Mouse (Mus musculus) left cerebral cortex, adult 8-10 months (tissue): ENCODE data around the gene Ror1. TPM values are rescaled to one million over a fixed set of nuclear protein-coding genes. Genes with fewer than 3 reads are reported as not detected.

ENCODE experiments used
- DNase-seq, 2 experiments: peaks; one replicate each; pipeline ENCODE4 v3.0.0; 2022; ENCODE audit warnings: low spot score in 2 of 2
- total RNA-seq, 4 experiments: library from RNA; stranded (reverse); gene quantifications; 2 replicates each; pipeline ENCODE4 v1.2.4; 2022

Gene Ror1
- total RNA-seq, 4 experiments from 2014 or later, result 0.80 to 1.5 (median 1.3) TPM

DNA sequence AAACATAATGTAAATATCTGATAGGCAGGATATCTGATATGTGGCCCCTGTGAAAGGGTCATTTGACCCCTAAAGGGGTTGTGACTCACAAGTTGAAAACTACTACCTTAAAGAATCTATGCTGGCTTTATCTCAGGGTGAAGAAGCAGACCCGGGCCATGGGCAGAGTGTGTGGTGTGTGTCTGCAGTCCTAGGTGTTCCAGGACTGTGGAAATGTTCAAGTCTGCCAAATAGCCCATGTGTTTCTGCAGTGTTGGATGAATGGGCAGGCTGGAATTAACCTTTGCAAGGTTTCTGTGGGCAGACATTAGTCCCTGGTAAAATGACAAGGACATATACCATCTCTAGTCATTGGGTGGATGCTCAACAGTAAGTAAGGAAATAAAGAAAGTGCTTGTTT lies 205.8 kb downstream of the Ror1 start:
- no peak for DNase-seq

DNA sequence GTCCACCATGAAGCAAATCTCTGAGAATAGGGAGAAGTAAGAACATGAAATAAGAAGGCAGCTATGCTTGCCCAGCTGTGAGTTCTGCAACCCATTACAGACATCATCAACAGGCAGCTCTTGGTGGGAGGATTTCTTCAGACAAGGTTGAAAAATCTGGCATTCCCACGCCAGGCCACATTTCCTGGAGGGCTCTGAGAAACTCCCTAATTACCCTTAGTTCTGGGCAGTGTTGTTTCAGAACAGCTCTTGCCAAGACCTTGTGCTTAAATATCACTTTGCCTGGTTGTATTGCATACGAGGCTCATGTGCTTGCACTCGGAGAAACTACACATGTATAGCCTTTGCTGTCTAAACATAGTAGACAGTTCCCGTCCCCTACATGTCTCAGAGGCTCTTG lies 211.8 kb downstream of the Ror1 start:
- DNase-seq, result no peak

DNA sequence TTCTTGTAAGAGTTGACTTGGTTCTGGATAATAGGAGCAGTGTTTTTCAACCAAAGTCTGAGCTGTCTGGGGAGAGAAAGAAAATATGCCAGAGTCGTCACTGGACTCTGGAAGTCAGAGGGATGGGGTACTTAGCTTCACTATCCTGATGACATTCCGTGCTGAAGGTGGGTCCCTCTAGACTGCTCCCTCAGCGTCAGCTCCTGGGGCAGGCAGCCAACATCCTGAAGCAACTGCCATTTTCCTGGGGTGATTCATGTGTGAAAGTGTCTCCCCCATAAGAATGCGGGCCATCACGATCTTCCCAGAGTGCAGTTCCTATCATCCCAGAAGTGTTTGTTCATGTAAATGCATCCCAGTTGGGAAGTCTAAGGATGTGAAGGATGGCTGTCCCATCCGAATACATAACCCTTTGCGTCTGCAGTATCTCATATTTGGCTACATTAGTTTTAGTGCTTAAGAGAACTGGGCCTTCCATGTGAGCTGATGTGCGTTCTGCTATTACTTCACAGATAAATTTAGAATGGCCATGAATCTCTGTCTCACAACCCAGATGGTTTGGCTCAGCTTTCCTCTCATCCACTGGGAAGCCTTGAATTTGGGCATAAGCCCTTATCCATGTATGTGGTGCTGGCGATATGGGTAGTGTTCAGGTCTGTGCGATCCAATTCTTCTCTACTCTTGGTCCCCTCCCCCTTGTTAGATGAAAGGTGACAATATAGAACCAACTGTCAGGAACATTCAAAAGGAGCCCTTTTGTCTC lies 216.4 kb downstream of the Ror1 start:
- no peak for DNase-seq

DNA sequence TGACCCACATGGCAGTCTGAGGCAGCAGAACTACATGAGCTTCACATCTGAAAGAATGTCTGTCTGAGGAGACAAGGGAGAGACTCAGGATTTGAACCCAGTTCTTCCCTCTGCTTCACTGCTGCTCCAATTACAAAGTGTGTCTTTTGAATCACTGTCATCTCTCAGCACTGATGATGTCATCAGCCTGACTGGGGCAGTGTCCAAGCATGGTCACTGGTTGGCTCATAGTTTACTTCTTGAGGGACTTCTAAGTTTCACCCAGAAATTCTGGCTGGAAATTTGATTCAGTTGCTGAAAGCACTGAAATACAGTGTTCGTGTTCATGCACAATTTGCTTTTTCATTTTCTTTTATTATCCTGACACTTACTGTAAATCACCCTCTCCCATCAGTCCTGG lies 219.5 kb downstream of the Ror1 start:
- DNase-seq, result no peak

DNA sequence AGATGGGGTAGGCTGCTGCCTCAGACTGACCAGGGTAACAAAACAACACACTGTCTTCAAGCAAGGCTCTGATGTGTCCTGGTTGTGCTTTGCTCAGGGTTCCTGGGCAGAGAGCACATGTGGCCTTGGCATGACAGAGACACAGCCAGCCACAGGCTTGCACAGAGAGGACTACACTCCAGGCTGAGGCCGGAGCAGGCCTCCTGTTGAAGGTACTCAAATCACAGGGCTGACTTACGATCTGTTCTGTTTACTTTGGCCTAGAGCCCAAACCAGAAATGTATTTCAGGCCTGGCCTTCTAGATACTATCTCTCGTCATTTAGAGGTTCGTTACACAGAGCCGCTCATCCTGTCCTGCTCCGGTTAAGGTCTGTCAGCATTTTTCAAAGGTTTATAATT lies 226.2 kb downstream of the Ror1 start:
- no peak for DNase-seq

DNA sequence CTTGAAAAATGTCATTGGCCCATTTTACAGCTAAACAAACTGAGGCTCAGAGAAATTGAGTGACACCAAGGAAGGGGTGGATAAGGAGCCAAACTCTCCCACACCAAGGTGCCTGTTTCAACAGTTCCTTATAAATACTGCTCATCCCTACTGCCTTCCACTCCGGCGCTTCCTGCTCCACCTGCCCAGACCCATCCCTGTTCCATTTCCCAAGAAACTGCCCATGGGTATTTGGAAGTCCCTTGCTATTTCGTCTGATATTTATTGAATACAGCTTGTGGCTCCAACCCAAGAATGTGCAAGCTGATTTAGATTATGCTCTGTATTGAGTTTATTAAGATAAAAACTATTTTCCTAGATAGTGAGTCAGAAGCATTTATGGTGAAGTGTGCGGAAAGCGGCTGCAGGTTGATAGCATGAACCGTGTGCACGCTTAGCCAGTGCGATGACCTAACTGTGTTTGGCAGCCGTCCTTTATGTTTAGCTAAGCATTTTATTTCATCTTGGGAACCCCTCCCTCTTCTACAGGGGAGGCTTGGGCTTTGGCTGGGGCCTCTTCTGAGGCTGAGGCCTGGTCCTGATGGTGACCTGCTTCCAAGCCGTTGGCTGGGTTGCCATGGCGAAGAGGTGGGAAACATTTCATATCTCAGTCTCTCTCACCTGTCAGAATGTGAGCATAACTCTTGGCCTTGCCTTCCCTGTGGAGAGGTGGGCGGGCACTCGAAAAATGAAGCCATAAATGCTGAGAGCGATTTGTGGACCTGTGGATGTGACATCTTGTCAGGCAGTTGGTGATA lies 229.3 kb downstream of the Ror1 start:
- no peak for DNase-seq

DNA sequence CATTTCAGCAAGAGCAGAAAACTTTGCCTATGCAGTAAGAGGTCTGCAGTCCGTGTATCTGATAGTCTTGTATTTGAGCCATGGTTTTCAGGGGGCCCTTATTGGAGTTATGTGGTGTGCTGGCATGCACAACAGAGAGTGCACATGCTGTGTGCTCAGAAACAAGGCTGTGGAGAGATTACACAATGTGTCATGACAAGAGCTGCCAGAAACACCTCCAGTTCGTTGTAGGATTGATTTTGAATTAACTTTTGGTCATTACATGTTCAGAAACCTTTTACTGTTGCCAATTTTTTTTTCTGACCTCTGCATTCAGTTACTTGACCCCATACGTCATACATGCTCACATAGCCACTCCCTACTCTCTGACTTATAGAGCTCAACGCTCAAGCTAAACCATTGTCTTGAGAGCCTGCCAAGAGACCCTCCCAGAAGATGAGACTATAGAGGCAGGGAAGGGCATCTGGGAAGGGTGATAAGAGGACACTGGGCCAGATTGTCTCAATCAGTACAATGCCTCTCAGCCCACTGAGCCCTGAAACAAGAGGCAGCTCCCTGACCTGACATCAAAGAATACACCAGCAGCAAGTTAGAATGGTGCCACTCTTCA lies 232.9 kb downstream of the Ror1 start:
- no peak for DNase-seq

DNA sequence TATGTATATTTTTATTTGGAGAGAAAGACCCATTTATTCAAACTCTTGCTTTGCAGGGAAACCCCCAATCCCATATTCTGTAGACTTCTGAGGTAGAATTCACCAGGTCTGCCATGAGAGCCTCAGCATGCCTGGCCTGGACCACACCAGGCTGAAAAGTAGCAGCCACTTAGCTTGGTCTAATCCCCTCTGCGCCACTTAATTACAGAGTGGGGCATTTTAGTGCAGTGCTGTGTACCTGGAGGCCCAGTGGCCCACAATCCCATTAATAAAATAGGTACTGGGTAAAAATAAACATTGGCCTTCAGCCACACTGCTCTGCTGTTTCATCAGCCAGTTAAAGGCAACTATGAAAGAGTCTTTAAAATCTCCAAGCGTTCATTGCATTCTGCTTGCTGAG lies 239.6 kb downstream of the Ror1 start:
- DNase-seq, result no peak

DNA sequence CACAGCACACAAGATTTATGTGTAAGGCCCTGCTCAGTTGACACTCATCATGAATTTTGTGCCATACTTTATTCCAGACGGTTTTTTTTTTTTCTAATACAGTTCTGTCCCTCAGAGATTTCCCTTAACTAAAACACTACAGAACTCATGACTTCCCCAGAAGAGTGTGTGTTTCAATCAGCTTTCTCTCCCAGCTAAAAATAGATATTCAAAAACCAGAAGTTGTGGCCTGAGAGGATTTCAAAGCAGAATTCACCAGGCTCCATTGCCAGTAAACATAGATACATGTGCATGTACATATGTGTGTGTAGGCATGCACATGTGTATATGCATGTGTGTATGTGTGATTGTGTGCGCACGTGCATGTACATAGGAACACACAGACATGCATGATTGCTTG lies 252.2 kb downstream of the Ror1 start:
- DNase-seq, result no peak

DNA sequence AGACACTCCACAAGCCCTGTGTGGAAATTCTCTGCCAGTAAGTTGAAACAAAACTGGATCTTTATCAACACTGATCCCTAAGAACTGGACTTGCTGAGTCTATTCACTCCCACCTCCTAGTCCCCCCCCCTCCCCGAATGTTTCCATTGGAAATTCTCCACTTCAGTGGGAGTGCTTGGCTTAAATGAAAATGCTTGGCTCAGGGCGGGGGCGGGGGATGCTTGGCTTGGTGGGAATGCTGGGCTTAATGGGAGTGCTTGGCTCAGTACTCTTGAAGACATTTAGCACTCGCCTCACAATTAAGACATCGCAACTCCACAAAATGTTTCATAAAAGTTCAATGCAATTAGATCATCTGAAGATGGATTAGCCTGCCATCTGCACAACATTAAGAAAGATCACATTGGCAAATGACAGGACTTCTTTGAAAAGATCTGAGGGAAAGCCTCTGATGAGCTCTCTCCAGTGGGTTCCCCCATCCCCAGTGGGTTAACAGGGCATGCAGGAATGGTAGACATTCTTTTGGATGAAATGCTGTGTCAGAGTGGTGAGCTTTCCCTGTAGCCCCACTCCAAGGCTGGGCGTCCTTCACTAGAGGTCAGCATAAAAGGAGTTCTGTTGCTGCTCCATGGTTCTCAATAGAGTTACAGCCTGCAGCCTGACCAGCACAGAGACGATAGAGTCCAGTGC lies 254.7 kb downstream of the Ror1 start:
- no peak for DNase-seq

DNA sequence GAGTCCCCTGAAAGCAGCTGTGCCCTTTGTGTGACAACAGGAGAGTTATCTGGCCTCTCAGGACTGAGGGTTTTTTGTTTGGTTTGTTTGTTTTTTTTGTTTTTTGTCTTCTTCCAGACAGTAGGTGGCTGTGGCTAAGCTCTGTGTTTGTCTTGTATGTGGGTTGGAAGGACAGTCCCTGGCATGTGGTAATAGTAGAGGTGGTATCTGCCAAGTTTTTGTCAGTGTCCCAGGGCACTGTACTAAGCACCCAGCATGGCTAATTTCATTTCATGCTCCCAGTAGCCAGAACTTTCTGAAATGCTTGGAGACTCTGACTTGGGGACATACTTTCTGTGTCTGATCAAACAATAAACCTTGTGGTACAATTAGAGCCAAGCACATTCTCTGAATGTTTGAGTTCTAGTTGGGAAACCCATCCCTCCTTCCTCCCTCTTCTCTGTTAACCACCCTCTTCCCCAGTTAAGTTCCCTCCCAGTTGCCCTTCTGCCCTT lies 256.3 kb downstream of the Ror1 start:
- no peak for DNase-seq

DNA sequence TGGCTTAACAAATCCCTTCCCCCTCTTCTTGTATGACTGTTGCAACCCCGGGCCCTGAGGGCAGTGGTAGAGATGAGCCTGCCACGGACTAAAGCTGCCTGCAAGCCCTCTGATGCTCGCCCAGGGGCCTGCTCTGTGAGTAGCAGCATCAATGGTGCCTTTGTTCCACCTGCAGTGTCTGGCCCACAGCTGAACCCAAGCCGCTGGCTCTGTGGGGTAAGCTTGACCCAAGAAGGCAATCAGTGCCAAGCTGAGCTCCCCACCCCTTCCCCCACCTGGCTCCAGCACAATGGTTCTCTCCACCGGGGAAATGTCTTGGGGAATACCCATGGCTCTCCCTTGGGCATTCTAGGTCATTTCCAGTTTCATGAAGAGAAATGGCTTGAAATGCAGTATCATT lies 260.0 kb downstream of the Ror1 start:
- peak in 1 of 2 experiments; percentile 8 for DNase-seq

DNA sequence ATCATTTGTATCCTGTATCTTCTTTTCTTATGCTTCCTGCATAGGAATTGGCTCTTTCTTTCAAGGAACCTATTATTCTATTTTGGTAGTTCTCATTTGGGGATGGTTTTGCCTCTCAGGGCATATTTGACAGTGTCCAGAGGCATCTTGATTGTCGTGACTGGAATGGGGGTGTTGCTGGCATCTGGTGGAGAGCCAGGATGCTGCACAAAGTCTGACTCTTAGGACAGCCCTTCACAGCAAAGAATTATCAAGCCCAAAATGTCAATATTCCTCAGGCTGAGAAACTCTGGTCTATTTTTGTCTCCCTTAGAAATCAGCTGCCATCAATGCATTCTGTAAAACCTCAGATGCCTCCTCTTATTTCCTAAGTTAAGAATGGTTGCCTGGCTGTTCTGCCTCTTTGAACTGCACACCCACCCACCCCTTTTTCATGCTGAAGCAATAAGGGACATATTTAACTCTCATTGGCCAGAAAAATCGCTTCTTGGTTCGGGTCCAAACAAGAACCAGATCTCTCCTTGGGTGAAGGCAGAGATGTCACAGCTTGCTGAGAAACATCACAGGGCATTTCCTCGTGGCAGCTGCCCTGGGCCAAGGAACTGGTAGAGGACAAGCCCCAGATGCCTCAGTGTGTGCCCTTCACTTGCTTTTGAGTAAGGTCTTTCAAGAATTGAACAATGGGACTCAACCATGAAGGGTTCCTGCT lies 262.4 kb downstream of the Ror1 start:
- no peak for DNase-seq

DNA sequence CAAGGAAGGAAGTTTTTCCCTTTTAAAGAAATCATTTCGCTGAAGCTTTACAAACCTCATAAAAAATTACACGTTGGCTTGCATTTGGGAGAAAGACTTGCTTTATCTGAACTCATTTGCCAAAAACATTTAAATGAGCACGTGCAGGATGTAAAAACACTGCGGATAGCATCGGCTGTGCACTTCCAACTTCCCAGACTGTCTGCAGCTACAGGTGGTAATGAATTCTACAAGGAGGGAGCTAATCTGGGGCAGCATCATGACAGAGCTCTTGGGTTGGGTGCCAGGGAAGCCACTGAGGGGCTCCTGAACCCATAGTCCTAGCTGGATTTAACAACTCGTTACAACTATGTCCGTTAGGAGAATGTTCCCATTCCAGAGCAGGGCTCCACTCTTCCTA lies 268.1 kb downstream of the Ror1 start:
- DNase-seq, result no peak

DNA sequence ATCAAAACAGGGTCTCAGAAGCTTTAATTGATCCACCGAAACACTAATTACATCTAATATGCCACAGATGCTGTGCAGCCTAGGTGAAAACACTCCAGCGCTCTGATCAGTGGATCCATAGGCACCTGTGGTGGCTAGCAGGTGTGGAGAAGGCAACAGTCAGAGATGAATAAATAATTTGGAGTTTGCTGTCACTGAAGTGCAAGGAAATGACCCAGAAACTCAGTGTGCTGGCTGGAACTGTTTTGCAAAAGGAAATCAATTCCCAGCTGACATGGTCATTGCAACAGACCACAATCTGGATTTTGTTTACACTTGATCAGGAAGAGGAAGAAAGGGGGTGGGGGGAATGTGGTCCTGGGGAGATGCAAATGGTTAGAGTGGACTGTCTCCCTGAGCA lies 273.1 kb downstream of the Ror1 start:
- no peak for DNase-seq

DNA sequence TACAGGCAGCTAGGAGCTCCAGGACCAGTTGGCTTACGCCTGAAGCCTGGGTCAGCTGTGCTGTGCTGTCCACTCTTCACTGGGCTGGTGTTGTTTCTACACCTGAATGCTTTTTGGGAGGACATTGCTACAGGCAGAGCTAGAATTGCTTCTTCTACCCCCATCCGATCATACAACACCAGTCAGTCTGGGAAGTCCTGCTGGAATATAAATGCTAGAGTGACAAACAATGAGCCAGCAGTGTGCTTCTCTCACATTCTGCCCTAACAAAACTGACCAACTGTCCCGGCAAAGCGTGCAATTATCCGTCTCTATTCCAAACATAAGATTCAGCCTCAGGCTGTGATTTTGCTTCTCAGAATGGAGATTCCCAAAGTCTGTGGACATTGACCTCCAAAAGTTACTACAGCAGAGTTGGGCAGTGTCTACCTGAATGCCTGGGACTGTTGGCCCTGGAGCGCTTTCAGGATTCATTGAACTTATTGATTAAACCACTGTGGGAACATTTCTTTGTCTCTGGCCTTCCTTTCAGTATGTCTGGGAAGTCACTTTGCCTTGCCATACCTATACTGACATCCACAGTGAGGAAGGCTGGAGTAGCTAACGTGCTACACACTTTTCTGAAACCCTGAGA lies 274.1 kb downstream of the Ror1 start:
- no peak for DNase-seq

DNA sequence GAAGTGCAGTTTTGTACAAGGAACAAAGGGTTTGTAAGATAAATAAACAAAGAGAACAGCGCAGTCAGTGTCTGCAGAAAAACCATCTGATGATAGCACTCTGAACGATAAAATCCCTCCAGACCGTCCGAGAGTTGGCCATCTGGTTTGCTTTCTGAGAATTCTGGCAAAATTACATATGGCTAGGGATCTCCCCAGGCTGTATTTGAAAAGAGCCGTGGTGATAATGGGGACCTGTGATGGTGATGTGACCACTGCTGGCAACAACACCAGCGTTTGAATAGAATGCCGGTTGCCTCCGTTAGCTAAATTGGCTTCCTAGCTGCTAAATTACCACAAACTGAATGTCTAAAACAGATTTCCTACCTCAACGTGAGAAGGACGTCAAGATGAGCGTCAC lies 277.2 kb downstream of the Ror1 start:
- no peak for DNase-seq

DNA sequence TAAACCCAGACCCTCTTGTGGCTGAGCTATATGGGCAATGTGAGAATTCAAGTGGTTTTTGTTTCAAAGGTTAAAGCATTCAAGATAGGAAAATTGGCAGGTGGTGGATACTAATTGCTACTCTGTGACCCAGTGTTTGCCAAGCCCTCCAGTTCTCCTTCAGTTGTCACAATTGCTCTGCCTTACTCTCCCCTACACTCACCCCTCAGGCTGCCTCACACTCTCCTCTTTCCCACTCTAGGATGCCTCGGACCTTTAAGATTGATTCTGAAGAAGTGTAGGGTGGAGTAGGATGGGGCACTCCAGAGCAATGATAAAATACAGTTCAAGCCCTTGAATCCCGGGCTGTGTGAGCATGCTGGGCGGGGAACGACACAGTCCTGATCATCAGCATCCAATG lies 278.2 kb downstream of the Ror1 start:
- no peak for DNase-seq

DNA sequence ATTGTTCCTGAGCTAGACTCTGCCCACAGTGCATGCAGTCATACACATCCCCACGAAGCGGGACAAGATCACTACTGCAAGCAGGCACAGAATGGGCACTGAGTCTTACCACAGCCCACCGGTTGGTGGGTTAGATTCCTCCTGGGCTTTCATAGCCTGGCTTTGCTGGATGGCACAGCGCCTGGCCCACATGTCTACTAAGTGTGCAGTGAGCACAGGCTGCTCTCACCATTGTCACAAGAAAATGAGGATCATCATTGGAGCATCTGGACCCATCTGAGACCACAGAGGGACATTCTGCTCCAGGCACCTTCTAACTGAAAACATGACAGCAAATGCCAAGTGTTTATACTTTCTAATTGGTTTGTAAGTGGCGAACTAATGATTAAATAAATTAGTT lies 279.7 kb downstream of the Ror1 start:
- no peak for DNase-seq

DNA sequence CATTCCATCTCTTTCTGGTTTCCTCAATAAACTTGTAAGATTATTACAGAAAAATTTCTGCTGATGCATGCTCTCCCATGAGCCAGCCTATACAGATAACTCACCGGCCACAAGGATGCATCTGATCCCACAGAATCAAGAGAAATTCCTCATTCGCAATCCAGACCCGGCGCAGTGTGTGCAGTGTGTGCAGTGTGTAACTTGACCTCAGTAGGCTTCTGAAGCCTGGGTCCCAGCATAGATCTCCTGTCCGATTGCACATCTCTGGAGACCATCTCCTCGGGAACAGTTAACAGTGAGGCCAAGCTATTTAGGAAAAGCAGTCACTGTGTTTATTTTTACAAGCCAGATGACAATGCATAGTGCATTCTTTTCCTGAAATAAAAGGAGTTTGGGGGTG lies 280.6 kb downstream of the Ror1 start:
- DNase-seq, result no peak

DNA sequence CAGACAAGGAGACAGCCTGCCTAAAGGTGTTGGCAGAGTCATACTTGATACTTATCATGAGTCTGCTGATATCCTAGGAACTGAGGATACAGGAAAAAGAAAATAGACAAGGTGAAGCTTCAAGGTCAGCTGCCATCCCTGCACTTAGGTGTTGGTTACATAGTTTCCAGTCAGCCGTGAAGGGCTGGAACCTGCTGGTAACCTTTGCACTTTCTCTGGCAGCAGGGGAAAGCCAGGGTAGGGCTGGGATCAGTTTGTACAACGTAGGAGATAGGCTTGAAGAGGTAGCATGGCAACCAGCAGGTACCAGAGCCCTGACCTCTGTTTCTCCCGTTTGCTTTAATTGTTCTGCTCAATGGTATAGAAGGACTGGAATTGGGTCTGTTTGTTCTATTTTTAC lies 281.6 kb downstream of the Ror1 start:
- DNase-seq, result no peak
